Mouse (Mus musculus) spleen, adult 2 months (tissue): ENCODE measurements around the gene Crocc2. TPM values are rescaled to one million over a fixed set of nuclear protein-coding genes. Genes with fewer than 3 reads are reported as not detected.

Experiments
- DNase-seq, 2 experiments: peaks; one replicate each; pipeline versions ENCODE4 v3.0.0 to v3.0.0-alpha.2; 2012 to 2021; ENCODE audit warnings: low spot score in 2 of 2, low read depth in 1 of 2
- H3K27ac ChIP-seq: fragments of 200-500 bp; 2 replicates; pipeline ENCODE4 v1.5.1; 2012; ENCODE audit warnings: low read length, inconsistent platforms; ENCODE audit not compliant: insufficient read depth
- H3K27me3 ChIP-seq: fragments of 200-500 bp; 2 replicates; pipeline ENCODE4 v1.6.1; 2012; ENCODE audit warnings: mild to moderate bottlenecking, moderate library complexity, low read length, inconsistent platforms; ENCODE audit not compliant: control insufficient read depth, insufficient read depth
- H3K36me3 ChIP-seq: fragments of 200-500 bp; 2 replicates; pipeline ENCODE4 v1.6.1; 2012; ENCODE audit warnings: mild to moderate bottlenecking, low read length, inconsistent platforms; ENCODE audit not compliant: control insufficient read depth, insufficient read depth
- H3K4me1 ChIP-seq: fragments of 200-500 bp; 2 replicates; pipeline ENCODE4 v1.6.1; 2011; ENCODE audit warnings: inconsistent platforms; ENCODE audit not compliant: control insufficient read depth, insufficient read depth, insufficient read length
- H3K4me3 ChIP-seq: fragments of 200-500 bp; 2 replicates; pipeline ENCODE4 v1.5.1; 2011; ENCODE audit warnings: mild to moderate bottlenecking, inconsistent platforms; ENCODE audit not compliant: insufficient read depth, insufficient read length; ENCODE audit errors: extremely low read depth
- CTCF ChIP-seq: fragments of 200-500 bp; IDR thresholded peaks from 2 replicates; pipeline ENCODE4 v1.5.1; 2011; ENCODE audit warnings: mild to moderate bottlenecking, inconsistent platforms; ENCODE audit not compliant: insufficient read depth, insufficient read length, insufficient replicate concordance; ENCODE audit errors: extremely low read depth
- POLR2A ChIP-seq: fragments of 200-500 bp; IDR thresholded peaks from 2 replicates; pipeline ENCODE4 v1.6.1; 2011; ENCODE audit warnings: low read depth, low read length, inconsistent platforms
- WGBS: fragments of 180-500 bp; shearing (Covaris S2); methylation state at CpG from one replicate; pipeline ENCODE4 v1.1.7; 2018; 5-methylcytosine and 5-hydroxymethylcytosine counted together
- polyA plus RNA-seq: library from polyadenylated mRNA; depleted of rRNA; stranded (reverse); fragments of >200 nt; gene quantifications from 2 replicates; pipeline ENCODE4 v1.2.3, GENCODE M21; 2012; rRNA removed

The Crocc2 gene
- polyA plus RNA-seq, 1 experiment = 0.16 TPM

DNA sequence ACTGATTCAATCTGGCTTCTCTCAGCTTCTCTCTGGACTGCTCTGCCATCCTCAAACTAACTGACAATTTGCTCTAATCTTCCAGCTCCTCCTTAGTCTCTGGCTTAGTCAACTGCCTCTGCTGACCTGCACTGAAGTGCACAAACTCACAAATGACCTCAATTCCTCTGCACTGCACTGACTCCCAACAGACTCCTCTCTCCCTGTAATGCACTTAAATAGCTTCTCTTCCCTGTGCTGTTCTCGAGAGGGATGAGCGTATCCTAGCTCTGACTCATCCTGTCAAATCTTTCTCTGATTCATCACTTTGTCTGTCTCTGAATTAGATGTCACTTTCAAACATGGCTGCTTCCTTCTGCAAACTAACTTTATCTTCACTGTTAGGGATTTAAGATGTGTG is 99.7 kb downstream of the Crocc2 start:
- no peak for DNase-seq
- Histone ChIP-seq H3K36me3 (no peaks in the 10 kb centered on the region), H3K27me3 (no peaks in the 10 kb centered on the region), H3K27ac (no peak overlapping the region), H3K4me3 (no peak overlapping the region), H3K4me1 (no peaks in the 10 kb centered on the region)
- TF ChIP-seq POLR2A = no peak
- TF ChIP-seq CTCF = no peak
- WGBS = 86% methylated on average over 2 of the region's 2 CpGs

- TF ChIP-seq CTCF (no peak), POLR2A (no peak)
- Histone ChIP-seq H3K4me3 (no peak overlapping the region), H3K27ac (no peak overlapping the region), H3K36me3 (no peaks in the 10 kb centered on the region), H3K4me1 (no peaks in the 10 kb centered on the region), H3K27me3 (no peaks in the 10 kb centered on the region)
- DNase-seq = no peak
- 78% methylated on average over 3 of the region's 3 CpGs for WGBS
Observed at GRCm38 (mm10) chr1:93270516-93271240, 102.2 kb downstream of the Crocc2 start.

- 74% methylated on average over 6 of the region's 6 CpGs for WGBS
- Histone ChIP-seq H3K27ac (no peak overlapping the region), H3K4me1 (no peaks in the 10 kb centered on the region), H3K36me3 (no peaks in the 10 kb centered on the region), H3K27me3 (no peaks in the 10 kb centered on the region), H3K4me3 (no peak overlapping the region)
- TF ChIP-seq POLR2A (no peak), CTCF (no peak)
- DNase-seq = peak in 1 of 2 experiments; percentile 1
Observed at GRCm38 (mm10) chr1:93271751-93272150, 103.2 kb downstream of the Crocc2 start.

DNA sequence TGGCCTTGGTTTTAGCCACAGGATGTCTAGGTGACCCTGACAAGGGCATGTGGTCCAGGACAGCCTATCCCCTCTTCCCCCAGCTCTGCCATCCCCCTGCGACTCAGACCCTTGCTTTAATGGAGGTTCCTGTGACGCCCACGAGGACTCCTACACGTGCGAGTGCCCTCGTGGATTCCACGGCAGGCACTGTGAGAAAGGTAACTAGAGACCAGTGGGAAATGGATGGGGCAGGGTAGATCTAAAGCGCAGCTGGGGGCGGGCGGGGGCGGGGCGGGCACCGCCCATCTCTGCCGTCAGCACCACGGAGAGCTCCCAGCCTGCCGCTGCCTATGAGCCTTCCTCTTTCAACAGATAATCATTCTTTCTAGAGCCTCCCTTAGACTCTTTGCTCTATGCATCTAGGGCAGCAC is 103.9 kb downstream of the Crocc2 start:
- H3K4me3 ChIP-seq = no peak overlapping the region
- H3K27me3 ChIP-seq = no peaks in the 10 kb centered on the region
- TF ChIP-seq CTCF = no peak
- 4% methylated on average over 16 of the region's 16 CpGs for WGBS
- no peaks in the 10 kb centered on the region for H3K4me1 ChIP-seq
- no peak overlapping the region for H3K27ac ChIP-seq
- H3K36me3 ChIP-seq = no peaks in the 10 kb centered on the region
- DNase-seq = peak in 1 of 2 experiments; percentile 5

- no peak overlapping the region for H3K27ac ChIP-seq
- peak in 1 of 2 experiments; percentile 1 for DNase-seq
- TF ChIP-seq CTCF = no peak
- no peak for TF ChIP-seq POLR2A
- WGBS = 78% methylated on average over 6 of the region's 6 CpGs
- no peaks in the 10 kb centered on the region for H3K36me3 ChIP-seq
- no peaks in the 10 kb centered on the region for H3K4me1 ChIP-seq
- H3K27me3 ChIP-seq = no peaks in the 10 kb centered on the region
- H3K4me3 ChIP-seq = no peak overlapping the region
Observed at GRCm38 (mm10) chr1:93275561-93275960, 107.0 kb downstream of the Crocc2 start.

- 74% methylated on average over 7 of the region's 7 CpGs for WGBS
- no peaks in the 10 kb centered on the region for H3K4me1 ChIP-seq
- H3K27ac ChIP-seq = no peak overlapping the region
- H3K36me3 ChIP-seq = no peaks in the 10 kb centered on the region
- no peak for TF ChIP-seq POLR2A
- TF ChIP-seq CTCF = no peak
- no peaks in the 10 kb centered on the region for H3K27me3 ChIP-seq
- no peak overlapping the region for H3K4me3 ChIP-seq
- DNase-seq = no peak
Observed at GRCm38 (mm10) chr1:93277041-93277440, 108.5 kb downstream of the Crocc2 start.

Other genes starting within 250 kb of the Crocc2 start
- 14.3 and 18.9 TPM in 2 replicates for gene Capn10, start 234.3 kb upstream of the Crocc2 start, polyA plus RNA-seq
- gene Gpr35, start 217.9 kb upstream of the Crocc2 start, polyA plus RNA-seq = 19.1 and 20.7 TPM in 2 replicates
- 28.4 and 28.9 TPM in 2 replicates for gene Aqp12, start 162.4 kb upstream of the Crocc2 start, polyA plus RNA-seq
- gene Kif1a, start 66.8 kb upstream of the Crocc2 start, polyA plus RNA-seq = 0.49 and 0.77 TPM in 2 replicates
- gene Agxt, start 33.5 kb upstream of the Crocc2 start, polyA plus RNA-seq = not detected in 2 replicates
- not detected in 2 replicates for gene 2310007B03Rik, start 7.8 kb upstream of the Crocc2 start, polyA plus RNA-seq
- gene Sned1, start 67.1 kb downstream of the Crocc2 start, polyA plus RNA-seq = 12.5 and 12.8 TPM in 2 replicates
- 3.8 and 4.0 TPM in 2 replicates for gene Mterf4, start 137.2 kb downstream of the Crocc2 start, polyA plus RNA-seq
- 2.3 and 2.6 TPM in 2 replicates for gene Ppp1r7, start 174.1 kb downstream of the Crocc2 start, polyA plus RNA-seq
- gene Pask, start 174.8 kb downstream of the Crocc2 start, polyA plus RNA-seq = 1.5 and 1.7 TPM in 2 replicates
- 0.52 and 0.85 TPM in 2 replicates for gene Ano7, start 205.2 kb downstream of the Crocc2 start, polyA plus RNA-seq